ENCODE assay signal across 14 mouse cellular contexts in genomic region chrX:73475658-73476256, GRCm38 (mm10). TPM values are rescaled to one million over a fixed set of nuclear protein-coding genes. Genes with fewer than 3 reads are reported as not detected.
A peak's percentile ranks its signal among the peaks of the same experiment; 100 is the strongest.
DNase-seq lines count a peak whose midpoint lies in the region; ATAC-seq and TF ChIP-seq lines count a peak whose summit lies in the region.
"Had no signal": no experiment of that assay in that cellular context is flagged by ENCODE, and none has a peak within 500 bp of the region (broad histone marks: within the 10 kb centered on the region; RNA-seq: fewer than 3 reads in every experiment).

No protein-coding gene starts in this region.

- TF ChIP-seq POLR2A in liver, adult 2 months (IDR thresholded peaks at IDR 0.05; ENCODE audit: extremely low read depth, insufficient read depth, low read length): no peak
- TF ChIP-seq POLR2A in small intestine, adult 2 months (IDR thresholded peaks at IDR 0.05; ENCODE audit: low read depth, low read length): no peak

- no peak overlapping the region for H3K4me3 ChIP-seq in heart, embryonic 10.5 days
- no peak overlapping the region for H3K4me3 ChIP-seq in liver, adult 2 months (ENCODE audit: insufficient read depth, low read depth, low read length)
- H3K4me3 ChIP-seq in intestine, embryonic 15.5 days (replicated peaks): no peak overlapping the region
- no peak overlapping the region for H3K4me3 ChIP-seq in small intestine, adult 2 months (ENCODE audit: low read depth, low read length)

- WGBS in heart, embryonic 10.5 days: 84% methylated on average over 1 of the region's 1 CpGs
- 91% methylated on average over 1 of the region's 1 CpGs for WGBS in liver, adult 2 months
- WGBS in intestine, embryonic 15.5 days: 90% methylated on average over 1 of the region's 1 CpGs
- 76% methylated on average over 1 of the region's 1 CpGs for WGBS in small intestine, adult 2 months

- peaks cover 47% of the 10 kb centered on the region; the same call in 1 of the 2 replicates for H3K27me3 ChIP-seq in heart, embryonic 10.5 days (ENCODE audit: insufficient read depth, poor library complexity, severe bottlenecking)
- H3K27me3 ChIP-seq in liver, adult 2 months (ENCODE audit: control insufficient read depth, insufficient read depth, low read length): no peaks in the 10 kb centered on the region
- H3K27me3 ChIP-seq in intestine, embryonic 15.5 days (replicated peaks): no peaks in the 10 kb centered on the region
- H3K27me3 ChIP-seq in small intestine, adult 2 months (ENCODE audit: control insufficient read depth, insufficient read depth, low read length): no peaks in the 10 kb centered on the region

- no peak overlapping the region for H3K4me2 ChIP-seq in intestine, embryonic 15.5 days (replicated peaks)

- no peak overlapping the region for H3K9ac ChIP-seq in liver, adult 2 months (ENCODE audit: low read depth, low read length)
- no peak overlapping the region for H3K9ac ChIP-seq in intestine, embryonic 15.5 days

- 0 out of 2 replicates have a peak overlapping the region, but pooled peaks have one; percentile 62 for H3K27ac ChIP-seq in heart, embryonic 10.5 days
- peak overlapping the region; percentile 40; the same call in 1 of the 2 replicates for H3K27ac ChIP-seq in liver, adult 2 months (replicated peaks; ENCODE audit: insufficient read depth, low read depth, low read length)
- 0 out of 2 replicates have a peak overlapping the region, but pooled peaks have one; percentile 54 for H3K27ac ChIP-seq in intestine, embryonic 15.5 days
- 0 out of 2 replicates have a peak overlapping the region, but pooled peaks have one; percentile 7 for H3K27ac ChIP-seq in small intestine, adult 2 months (ENCODE audit: insufficient read depth, low read depth, low read length)

- no peak for DNase-seq in heart, embryonic 10.5 days (ENCODE audit: low spot score)
- DNase-seq in heart, postnatal 4 days: no peak
- no peak for DNase-seq in liver, adult 2 months (ENCODE audit: extremely low read depth, low read depth, low spot score)
- no peak for DNase-seq in liver
- DNase-seq in T-cell, adult 2 months (ENCODE audit: low spot score): no peak
- no peak for DNase-seq in ovary, postnatal 14 days (ENCODE audit: low spot score)
- DNase-seq: gastrocnemius, postnatal 14 days; thymus, adult 18-20 months had no signal

- H3K4me1 ChIP-seq in heart, embryonic 10.5 days: peaks cover 11% of the 10 kb centered on the region
- H3K4me1 ChIP-seq in liver, adult 2 months (ENCODE audit: control insufficient read depth, insufficient read depth, low read length): peaks cover 4% of the 10 kb centered on the region; the same call in 1 of the 2 replicates
- no peaks in the 10 kb centered on the region for H3K4me1 ChIP-seq in intestine, embryonic 15.5 days (replicated peaks)
- peaks cover 4% of the 10 kb centered on the region; the same call in 1 of the 2 replicates for H3K4me1 ChIP-seq in small intestine, adult 2 months (ENCODE audit: control insufficient read depth, insufficient read depth, insufficient read length, low read length)

- no peaks in the 10 kb centered on the region for H3K36me3 ChIP-seq in heart, embryonic 10.5 days
- no peaks in the 10 kb centered on the region for H3K36me3 ChIP-seq in liver, adult 2 months (ENCODE audit: control insufficient read depth, insufficient read depth, low read length)
- no peaks in the 10 kb centered on the region for H3K36me3 ChIP-seq in intestine, embryonic 15.5 days
- no peaks in the 10 kb centered on the region for H3K36me3 ChIP-seq in small intestine, adult 2 months (ENCODE audit: control insufficient read depth, insufficient read depth, low read length)
- H3K36me3 ChIP-seq: G1E had no signal

- TF ChIP-seq CTCF in liver, adult 2 months (IDR thresholded peaks at IDR 0.05; ENCODE audit: low read depth, low read length): no peak
- no peak for TF ChIP-seq CTCF in small intestine, adult 2 months (IDR thresholded peaks at IDR 0.05; ENCODE audit: extremely low read depth, insufficient read length, insufficient replicate concordance, low read depth, low read length)

- H3K79me2 ChIP-seq in liver, adult 2 months (ENCODE audit: control insufficient read depth, insufficient read depth, low read length): no peaks in the 10 kb centered on the region

- no peaks in the 10 kb centered on the region for H3K9me3 ChIP-seq in heart, embryonic 10.5 days
- no peaks in the 10 kb centered on the region for H3K9me3 ChIP-seq in intestine, embryonic 15.5 days
- H3K9me3 ChIP-seq: G1E had no signal

- no peak for ATAC-seq in intestine, embryonic 15.5 days

RNA-seq across cellular contexts. Expression of gene Bgn, which starts 7.6 kb away (rescaled TPM):
- 18.6 and 30.3 TPM in 2 replicates for polyA plus RNA-seq in heart, embryonic 10.5 days (2016; fragmentation: Nextera tagmentation; extraction: Ambion mirVana)
- 100 to 1,000 TPM; 286 to 313 TPM for total RNA-seq in heart, postnatal 4 days (2021)
- 27.1 and 47.0 TPM in 2 replicates for total RNA-seq in liver, adult 2 months (2014; rRNA removed)
- 71.9 and 78.9 TPM in 2 replicates for polyA plus RNA-seq in liver, adult 2 months (2012; rRNA removed)
- polyA plus RNA-seq in intestine, embryonic 15.5 days (2015; fragmentation: Nextera tagmentation; extraction: Ambion mirVana): 48.5 and 52.7 TPM in 2 replicates
- polyA plus RNA-seq in small intestine, adult 2 months (2012; rRNA removed): 121 and 168 TPM in 2 replicates
- total RNA-seq: G1E had no signal
- polyA plus RNA-seq: G1E had no signal

RNA-seq across cellular contexts. Expression of gene Haus7, which starts 16.9 kb away (rescaled TPM):
- polyA plus RNA-seq in heart, embryonic 10.5 days (2016; fragmentation: Nextera tagmentation; extraction: Ambion mirVana): 83.7 and 90.0 TPM in 2 replicates
- total RNA-seq in heart, postnatal 4 days (2021): 10 to 100 TPM; 27.4 to 27.7 TPM
- total RNA-seq in liver, adult 2 months (2014; rRNA removed): 12.9 and 15.5 TPM in 2 replicates
- polyA plus RNA-seq in liver, adult 2 months (2012; rRNA removed): 11.2 and 12.8 TPM in 2 replicates
- 58.2 and 60.6 TPM in 2 replicates for polyA plus RNA-seq in intestine, embryonic 15.5 days (2015; fragmentation: Nextera tagmentation; extraction: Ambion mirVana)
- polyA plus RNA-seq in small intestine, adult 2 months (2012; rRNA removed): 5.1 and 9.3 TPM in 2 replicates

RNA-seq across cellular contexts. Expression of gene Atp2b3, which starts 27.1 kb away (rescaled TPM):
- 0.11 and 0.21 TPM in 2 replicates for polyA plus RNA-seq in heart, embryonic 10.5 days (2016; fragmentation: Nextera tagmentation; extraction: Ambion mirVana)
- total RNA-seq in heart, postnatal 4 days (2021): under 1 TPM; 0.12 to 0.32 TPM
- 0.07 TPM in 1 of 2 replicates, not detected in the other for total RNA-seq in liver, adult 2 months (2014; rRNA removed)
- polyA plus RNA-seq in liver, adult 2 months (2012; rRNA removed): not detected in 2 replicates
- polyA plus RNA-seq in intestine, embryonic 15.5 days (2015; fragmentation: Nextera tagmentation; extraction: Ambion mirVana): 0.26 and 0.28 TPM in 2 replicates
- 0.06 and 0.20 TPM in 2 replicates for polyA plus RNA-seq in small intestine, adult 2 months (2012; rRNA removed)
- total RNA-seq: G1E had no signal
- polyA plus RNA-seq: G1E had no signal

RNA-seq across cellular contexts. Expression of gene Trex2, which starts 40.6 kb away (rescaled TPM):
- polyA plus RNA-seq in heart, embryonic 10.5 days (2016; fragmentation: Nextera tagmentation; extraction: Ambion mirVana): not detected in 2 replicates
- not detected for total RNA-seq in heart, postnatal 4 days (2021)
- total RNA-seq in liver, adult 2 months (2014; rRNA removed): not detected in 2 replicates
- not detected in 2 replicates for polyA plus RNA-seq in liver, adult 2 months (2012; rRNA removed)
- not detected in 2 replicates for polyA plus RNA-seq in intestine, embryonic 15.5 days (2015; fragmentation: Nextera tagmentation; extraction: Ambion mirVana)
- polyA plus RNA-seq in small intestine, adult 2 months (2012; rRNA removed): 2.4 and 5.4 TPM in 2 replicates
- total RNA-seq: G1E; gastrocnemius, postnatal 14 days; layer of hippocampus, postnatal 25 days had no signal
- polyA plus RNA-seq: cortical plate, adult 2 months; forebrain, embryonic 11.5 days; G1E had no signal

Comparison
In these comparisons a context has a peak if more than half of its experiments do, and no peak if none do; other contexts are left out.
1. H3K27ac ChIP-seq: peak in every context shown above with its lines; median percentile 62 in heart, embryonic 10.5 days; 54 in intestine, embryonic 15.5 days; 40 in liver, adult 2 months; 7 in small intestine, adult 2 months.